Mouse (Mus musculus): ENCODE results near the gene Sf3a3.
A peak's percentile ranks its signal among the peaks of the same experiment; 100 is the strongest.

Sf3a3 gene

GRCm38 (mm10) chr4:124714545-124715481 lies at the start of gene Sf3a3:
Sf3a3 (plus strand) TSS chr4:124714776.
- DNase-seq: peak; percentile 93

- DNase-seq: peak; percentile 85
These were observed 47.0 kb upstream of the Sf3a3 start for GRCm38 (mm10) chr4:124667476-124668033.

GRCm38 (mm10) chr4:124668078-124668477 lies 46.5 kb upstream of the Sf3a3 start:
- DNase-seq: no peak

GRCm38 (mm10) chr4:124670232-124670631 lies 44.3 kb upstream of the Sf3a3 start:
- peak; percentile 59 for DNase-seq

GRCm38 (mm10) chr4:124671583-124671982 lies 43.0 kb upstream of the Sf3a3 start:
- no peak for DNase-seq

- DNase-seq: peak; percentile 51
These were observed 41.9 kb upstream of the Sf3a3 start for GRCm38 (mm10) chr4:124672347-124673320.

- no peak for DNase-seq
These were observed 40.1 kb upstream of the Sf3a3 start for GRCm38 (mm10) chr4:124674334-124675032.

GRCm38 (mm10) chr4:124675037-124675436 lies 39.5 kb upstream of the Sf3a3 start:
- no peak for DNase-seq

GRCm38 (mm10) chr4:124675958-124676357 lies 38.6 kb upstream of the Sf3a3 start:
- no peak for DNase-seq

GRCm38 (mm10) chr4:124682270-124682669 lies 32.3 kb upstream of the Sf3a3 start:
- no peak for DNase-seq

- no peak for DNase-seq
These were observed 31.1 kb upstream of the Sf3a3 start for GRCm38 (mm10) chr4:124683474-124683873.

- no peak for DNase-seq
These were observed 29.6 kb upstream of the Sf3a3 start for GRCm38 (mm10) chr4:124685004-124685403.

- no peak for DNase-seq
These were observed 29.1 kb upstream of the Sf3a3 start for GRCm38 (mm10) chr4:124685453-124685852.

GRCm38 (mm10) chr4:124685897-124686402 lies 28.6 kb upstream of the Sf3a3 start:
- DNase-seq: no peak

- DNase-seq: no peak
These were observed 23.1 kb upstream of the Sf3a3 start for GRCm38 (mm10) chr4:124691455-124691854.

GRCm38 (mm10) chr4:124692416-124692861 lies 22.1 kb upstream of the Sf3a3 start:
- no peak for DNase-seq

GRCm38 (mm10) chr4:124693135-124693894 lies 21.3 kb upstream of the Sf3a3 start, which contains the start of gene Utp11:
Utp11 (minus strand) TSS chr4:124693600.
- DNase-seq: peak; percentile 90

- no peak for DNase-seq
These were observed 20.0 kb upstream of the Sf3a3 start for GRCm38 (mm10) chr4:124694572-124694971.

- no peak for DNase-seq
These were observed 18.6 kb upstream of the Sf3a3 start for GRCm38 (mm10) chr4:124695786-124696516.

GRCm38 (mm10) chr4:124699791-124700190 lies 14.8 kb upstream of the Sf3a3 start:
- no peak for DNase-seq
